Mouse (Mus musculus) hindbrain, embryonic 14.5 days (tissue): Measurements from ENCODE around the gene Sytl3. TPM values are rescaled to one million over a fixed set of nuclear protein-coding genes. Genes with fewer than 3 reads are reported as not detected.
A peak's percentile ranks its signal among the peaks of the same experiment; 100 is the strongest.
"Not testable (repeated sequence)": the region's sequence is repeated elsewhere in the genome, so short reads cannot be mapped to it uniquely, and the experiment has no call there.

Source experiments
- ATAC-seq: fragments of 200-750 bp; cut with Nextera tagmentation; 2 replicates; pipeline ENCODE4 v1.8.0; 2017; ENCODE audit warnings: moderate number of reproducible peaks, mild to moderate bottlenecking, moderate TSS enrichment, moderate library complexity; ENCODE audit not compliant: low FRiP score
- DNase-seq: peaks from one replicate; pipeline ENCODE4 v3.0.0-alpha.2; 2015; ENCODE audit warnings: low spot score
- H3K27ac ChIP-seq: fragments of 300-500 bp; sonication (generic); 2 replicates; pipeline ENCODE4 v1.5.1; 2014; ENCODE audit warnings: mild to moderate bottlenecking, moderate library complexity
- H3K27me3 ChIP-seq: fragments of 300-500 bp; sonication (generic); 2 replicates; pipeline ENCODE4 v1.6.1; 2014; ENCODE audit warnings: mild to moderate bottlenecking, low read length, mixed read lengths; ENCODE audit not compliant: control insufficient read depth, insufficient read depth
- H3K36me3 ChIP-seq: fragments of 300-500 bp; sonication (generic); replicated peaks from 2 replicates; pipeline ENCODE4 v1.6.1; 2014; ENCODE audit not compliant: control insufficient read depth, insufficient read depth
- H3K4me1 ChIP-seq: fragments of 300-500 bp; sonication (generic); replicated peaks from 2 replicates; pipeline ENCODE4 v1.6.1; 2014; ENCODE audit warnings: antibody characterized with exemption, low read length, mixed read lengths; ENCODE audit not compliant: control insufficient read depth, insufficient read depth
- H3K4me2 ChIP-seq: fragments of 300-500 bp; sonication (generic); replicated peaks from 2 replicates; pipeline ENCODE4 v1.6.1; 2014; ENCODE audit warnings: mild to moderate bottlenecking, moderate library complexity
- H3K4me3 ChIP-seq: fragments of 300-500 bp; sonication (generic); replicated peaks from 2 replicates; pipeline ENCODE4 v1.5.1; 2014; ENCODE audit warnings: mild to moderate bottlenecking, low read length
- H3K9ac ChIP-seq: fragments of 300-500 bp; sonication (generic); 2 replicates; pipeline ENCODE4 v1.6.1; 2014
- H3K9me3 ChIP-seq: fragments of 300-500 bp; sonication (generic); 2 replicates; pipeline ENCODE4 v1.6.1; 2016; ENCODE audit warnings: low read length; ENCODE audit not compliant: control insufficient read depth
- WGBS: fragments of 180-500 bp; shearing (Covaris S2); extraction: QIAGEN DNeasy Blood & Tissue Kit; methylation state at CpG from one replicate; pipeline ENCODE4 v1.1.7; 2014; 5-methylcytosine and 5-hydroxymethylcytosine counted together
- polyA plus RNA-seq: library from polyadenylated mRNA; unstranded; fragments of >200 nt; fragmentation: Nextera tagmentation; extraction: Ambion mirVana; gene quantifications from 2 replicates; pipeline ENCODE4 v1.2.1, GENCODE M21; 2014

Sytl3 gene
- polyA plus RNA-seq, 1 experiment from 2014 or later: 0.91 TPM

DNA sequence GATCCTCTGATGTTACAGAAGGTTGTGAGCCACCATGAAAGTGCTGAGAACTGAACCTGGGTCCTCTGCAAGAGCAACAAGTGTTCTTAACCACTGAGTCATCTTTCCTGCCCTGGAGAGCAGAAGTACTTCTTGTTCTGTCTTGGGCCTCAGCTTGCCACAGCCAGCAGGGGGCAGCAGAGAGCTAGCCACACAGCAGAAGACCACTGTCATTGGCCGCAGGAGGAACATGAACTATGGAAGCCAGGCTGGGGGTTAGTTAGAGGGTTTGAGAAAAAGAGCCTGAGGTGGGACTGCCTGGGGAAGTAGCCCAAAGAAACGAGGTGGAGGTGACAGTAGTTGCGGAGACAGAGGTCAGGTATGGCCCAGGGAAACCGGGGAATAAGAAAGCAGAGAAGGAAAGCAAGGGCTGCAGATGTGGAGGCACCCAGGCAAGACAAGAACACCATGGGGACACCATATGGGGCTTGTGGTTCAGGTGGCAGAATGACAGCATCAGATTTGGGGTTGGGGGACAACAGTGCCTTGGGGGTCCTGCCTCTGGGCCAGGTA, 38.4 kb downstream of the Sytl3 start:
- H3K27ac ChIP-seq, H3K4me3 ChIP-seq, DNase-seq, H3K4me2 ChIP-seq, H3K9me3 ChIP-seq, H3K27me3 ChIP-seq, H3K36me3 ChIP-seq, H3K4me1 ChIP-seq, H3K9ac ChIP-seq: not testable (repeated sequence)
- 0 out of 2 replicates have a peak, but pooled peaks have one; percentile 37 for ATAC-seq
- WGBS: 73% methylated on average over 1 of the region's 4 CpGs

- WGBS: 96% methylated on average over 8 of the region's 9 CpGs
- ATAC-seq, H3K27me3 ChIP-seq: not testable (repeated sequence)
Observed at GRCm38 (mm10) chr17:6699502-6699901, 40.6 kb downstream of the Sytl3 start.

GRCm38 (mm10) chr17:6700077-6700476, 41.2 kb downstream of the Sytl3 start:
- ATAC-seq, H3K9ac ChIP-seq, H3K9me3 ChIP-seq, H3K4me1 ChIP-seq, DNase-seq, H3K27me3 ChIP-seq, H3K27ac ChIP-seq, H3K4me2 ChIP-seq, H3K36me3 ChIP-seq, H3K4me3 ChIP-seq: not testable (repeated sequence)
- 82% methylated on average over 4 of the region's 7 CpGs for WGBS

More at GRCm38 (mm10) chr17:6699502-6699901, 40.6 kb downstream of the Sytl3 start:
- not testable (repeated sequence) for H3K9ac ChIP-seq, DNase-seq, H3K27ac ChIP-seq, H3K9me3 ChIP-seq, H3K4me1 ChIP-seq, H3K4me2 ChIP-seq, H3K36me3 ChIP-seq, H3K4me3 ChIP-seq

DNA sequence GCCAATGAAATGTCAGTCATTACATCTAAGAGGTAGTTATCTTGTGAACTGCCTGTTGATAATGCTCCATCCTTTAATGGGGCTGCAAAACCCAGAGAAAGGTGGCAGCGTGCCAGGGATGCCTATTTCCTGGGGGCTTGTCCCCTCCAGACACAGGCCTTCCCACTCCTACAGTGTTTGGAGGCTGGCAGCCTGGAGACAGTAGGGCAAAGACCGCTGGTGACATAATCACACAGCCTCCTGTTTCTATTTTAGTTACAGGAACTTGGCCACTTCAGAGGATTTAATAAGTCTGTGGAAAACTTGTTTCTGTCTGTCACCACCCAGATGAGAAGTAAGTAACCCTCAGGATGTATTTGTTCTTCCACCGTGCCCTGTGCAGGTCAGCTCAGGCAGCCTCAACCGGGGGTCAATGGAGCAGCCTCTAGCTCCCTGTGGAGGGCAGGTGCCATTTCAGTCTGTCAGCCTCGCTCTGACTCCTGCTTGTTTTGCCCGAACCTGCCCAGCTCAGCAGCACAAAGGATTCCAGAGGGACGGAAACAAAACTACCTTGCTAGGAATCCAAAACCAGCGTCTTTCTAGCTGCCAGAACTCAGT, 43.8 kb downstream of the Sytl3 start:
- not testable (repeated sequence) for H3K4me1 ChIP-seq, H3K9me3 ChIP-seq, H3K4me2 ChIP-seq, H3K4me3 ChIP-seq, DNase-seq, H3K27ac ChIP-seq, H3K27me3 ChIP-seq, H3K9ac ChIP-seq, H3K36me3 ChIP-seq
- 43% methylated on average over 2 of the region's 8 CpGs for WGBS
- peak; percentile 24; the same call in 1 of the 2 replicates for ATAC-seq

- WGBS: 30% methylated on average over 6 of the region's 9 CpGs
- not testable (repeated sequence) for H3K4me2 ChIP-seq
- peak; percentile 32 for DNase-seq
Observed at GRCm38 (mm10) chr17:6703381-6704270, 44.7 kb downstream of the Sytl3 start.

DNA sequence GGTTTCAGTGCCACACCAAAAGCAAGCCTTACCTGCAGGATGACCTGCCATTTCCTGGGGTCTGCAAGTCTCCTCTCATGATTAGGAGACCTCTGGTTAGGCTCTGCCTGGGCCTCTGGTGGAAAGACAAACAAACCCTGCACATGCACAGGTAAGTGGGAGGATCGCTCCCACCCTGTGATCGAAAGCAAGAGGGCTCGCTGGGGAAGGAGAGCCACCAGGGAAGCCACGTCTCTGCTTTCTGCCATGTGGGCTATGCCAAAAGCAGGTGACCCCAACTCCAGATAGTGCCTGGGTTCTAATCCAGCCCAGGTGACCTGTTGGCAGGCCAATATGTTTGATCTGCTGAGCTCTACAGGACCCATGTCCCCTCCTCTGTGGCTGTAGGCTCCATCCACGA, 47.6 kb downstream of the Sytl3 start:
- not testable (repeated sequence) for H3K4me1 ChIP-seq, H3K9ac ChIP-seq, ATAC-seq, DNase-seq, H3K4me3 ChIP-seq, H3K9me3 ChIP-seq, H3K27me3 ChIP-seq, H3K4me2 ChIP-seq, H3K27ac ChIP-seq, H3K36me3 ChIP-seq
- 92% methylated on average over 4 of the region's 5 CpGs for WGBS

More at GRCm38 (mm10) chr17:6703381-6704270, 44.7 kb downstream of the Sytl3 start:
- not testable (repeated sequence) for H3K36me3 ChIP-seq, H3K9ac ChIP-seq, H3K4me3 ChIP-seq, H3K27me3 ChIP-seq, H3K9me3 ChIP-seq, H3K27ac ChIP-seq, H3K4me1 ChIP-seq
- ATAC-seq: peak; percentile 84

- H3K27me3 ChIP-seq, DNase-seq, H3K27ac ChIP-seq, H3K36me3 ChIP-seq, H3K9ac ChIP-seq, ATAC-seq, H3K4me2 ChIP-seq, H3K4me3 ChIP-seq, H3K9me3 ChIP-seq, H3K4me1 ChIP-seq: not testable (repeated sequence)
- WGBS: 85% methylated on average over 5 of the region's 5 CpGs
Observed at GRCm38 (mm10) chr17:6707422-6707821, 48.5 kb downstream of the Sytl3 start.

- H3K4me3 ChIP-seq: not testable (repeated sequence)
Observed at GRCm38 (mm10) chr17:6708194-6708593, 49.3 kb downstream of the Sytl3 start.

GRCm38 (mm10) chr17:6713483-6713882, 54.6 kb downstream of the Sytl3 start:
- H3K27me3 ChIP-seq, ATAC-seq, H3K36me3 ChIP-seq, H3K9me3 ChIP-seq, H3K4me2 ChIP-seq, H3K4me3 ChIP-seq, DNase-seq, H3K27ac ChIP-seq, H3K4me1 ChIP-seq, H3K9ac ChIP-seq: not testable (repeated sequence)
- 86% methylated on average over 2 of the region's 2 CpGs for WGBS

More at GRCm38 (mm10) chr17:6708194-6708593, 49.3 kb downstream of the Sytl3 start:
- DNase-seq, H3K9me3 ChIP-seq, H3K4me2 ChIP-seq, H3K9ac ChIP-seq, H3K36me3 ChIP-seq, H3K4me1 ChIP-seq, H3K27ac ChIP-seq, H3K27me3 ChIP-seq, ATAC-seq: not testable (repeated sequence)
- WGBS: 76% methylated on average over 2 of the region's 2 CpGs
